Comparison of ENCODE assay signal across 8 mouse cellular contexts in genomic region chr1:170867691-170868105, GRCm38 (mm10). TPM values are rescaled to one million over a fixed set of nuclear protein-coding genes. Genes with fewer than 3 reads are reported as not detected.
A peak's percentile ranks its signal among the peaks of the same experiment; 100 is the strongest.
DNase-seq lines count a peak whose midpoint lies in the region; ATAC-seq lines count a peak whose summit lies in the region.

Atf6 (minus strand) TSS chr1:170867771.

- intact Hi-C loops in gastrocnemius, postnatal 14 days (cut with DNase I; ENCODE audit: low total_unique reads): no loop called here
- intact Hi-C loops in left cerebral cortex, postnatal 10 days (cut with DNase I): no loop called here

- DNase-seq in adrenal gland, adult (ENCODE audit: inconsistent age in 2 of 2, low spot score in 1 of 2): peak; percentile 96 to 100
- peak; percentile 96 for DNase-seq in embryo, embryonic 10.5 days (ENCODE audit: low spot score)
- DNase-seq in gastrocnemius, postnatal 14 days: peak; percentile 94
- DNase-seq in left cerebral cortex, postnatal 10 days (ENCODE audit: extremely low spot score in 1 of 2, low spot score in 2 of 2): peak; percentile 94 to 96
- peak; percentile 95 for DNase-seq in right cerebral cortex, postnatal 25 days
- peak; percentile 94 to 97 for DNase-seq in urinary bladder, postnatal 4 days (ENCODE audit: low spot score in 2 of 2)

- peak; percentile 53 for ATAC-seq in inflammation-experienced regulatory T-cells, adult 6 months
- ATAC-seq in megakaryocyte-erythroid progenitor cell, adult 5-6 weeks (replicated peaks; ENCODE audit: low FRiP score, low TSS enrichment, poor library complexity, severe bottlenecking): peak; percentile 77

RNA-seq across cellular contexts. Expression of gene Atf6, which starts in this region (rescaled TPM):
- 10 to 100 TPM; 17.6 to 17.8 TPM for total RNA-seq in gastrocnemius, postnatal 14 days (2021)
- polyA plus RNA-seq in inflammation-experienced regulatory T-cells, adult 6 months (2017; shearing (Covaris generic)): 10 to 100 TPM in 1 of 3 experiments, 1 to 10 TPM in 2; 7.0 to 10.8 (median 9.6) TPM
- 10 to 100 TPM; 19.9 to 20.9 TPM for total RNA-seq in left cerebral cortex, postnatal 10 days (2021)
- total RNA-seq in megakaryocyte-erythroid progenitor cell, adult 5-6 weeks (2014; fragmentation: Nextera tagmentation): 12.5 and 12.6 TPM in 2 replicates
- total RNA-seq in megakaryocyte-erythroid progenitor cell, adult 5-6 weeks (2017): 11.8 and 12.7 TPM in 2 replicates

Comparison
In these comparisons a context has a peak if more than half of its experiments do, and no peak if none do; other contexts are left out.
1. Peak in every context shown above with its lines: DNase-seq and ATAC-seq.